Mouse (Mus musculus) hematopoietic stem cell, adult 5-6 weeks (primary cell): ENCODE results near the gene Kat8. TPM values are rescaled to one million over a fixed set of nuclear protein-coding genes. Genes with fewer than 3 reads are reported as not detected.
A peak's percentile ranks its signal among the peaks of the same experiment; 100 is the strongest.
"Not testable (repeated sequence)": the region's sequence is repeated elsewhere in the genome, so short reads cannot be mapped to it uniquely, and the experiment has no call there.

Experiments used
- ATAC-seq, 2 experiments: fragments of 125-278 bp in 1 of 2; replicated peaks in 1 of 2; 2 replicates each; pipeline ENCODE4 v1.8.0; 2016 to 2017; ENCODE audit warnings: inconsistent platforms in 2 of 2, mild to moderate bottlenecking in 2 of 2, moderate number of reproducible peaks in 2 of 2, low read depth in 1 of 2, moderate TSS enrichment in 1 of 2; ENCODE audit not compliant: low FRiP score in 2 of 2, poor library complexity in 2 of 2, severe bottlenecking in 2 of 2, insufficient read depth in 1 of 2, low TSS enrichment in 1 of 2
- total RNA-seq: library from RNA; stranded (forward); fragments of 172-1452, 232-1000 nt; gene quantifications from 2 replicates; pipeline ENCODE4 v1.2.3, GENCODE M21; 2017

Gene Kat8
- total RNA-seq, 1 experiment from 2014 or later = 48.2 TPM

DNA sequence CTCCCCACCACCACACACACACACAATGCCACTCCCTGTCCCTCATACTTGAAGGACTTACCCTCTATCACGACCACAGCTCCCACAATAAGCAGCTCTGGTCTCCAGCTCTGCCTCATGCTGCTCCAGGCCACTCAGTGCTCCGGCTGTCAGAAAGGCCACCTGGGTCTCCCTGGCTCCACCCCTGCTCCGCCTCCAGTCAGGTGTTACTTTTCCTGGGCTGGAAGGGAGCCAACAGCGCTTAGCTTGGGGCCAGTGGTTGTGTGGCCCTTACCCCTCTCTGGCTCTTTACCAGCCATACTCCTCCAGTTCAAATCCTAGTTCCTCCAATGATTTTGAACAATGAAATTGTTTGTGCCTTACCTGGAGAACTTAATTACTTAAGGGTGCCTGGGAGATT lies 21.5 kb upstream of the Kat8 start, which contains the start of gene Prss53:
TSS of gene Prss53 (minus strand) at position 173 of the 400 bp plus-strand sequence.
- ATAC-seq = no peak

DNA sequence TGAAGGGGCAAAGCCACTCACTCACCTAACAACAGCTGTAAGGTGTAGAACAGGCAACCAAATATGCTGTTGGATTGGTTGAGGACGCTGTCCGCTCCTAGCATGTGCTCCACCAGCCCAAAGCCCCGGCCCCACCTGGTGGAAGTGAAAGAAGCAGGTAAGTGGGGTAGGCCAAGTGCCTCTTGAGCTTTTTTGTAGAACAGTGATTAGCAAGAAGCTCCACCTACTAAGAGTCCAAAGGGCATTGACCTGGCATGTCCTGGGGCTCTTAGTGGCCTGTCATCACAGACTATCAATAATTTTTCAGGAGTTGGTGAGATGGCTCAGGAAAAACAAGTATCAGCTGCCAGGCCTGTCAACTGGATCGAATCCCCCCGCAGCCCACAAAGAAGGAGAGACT lies 17.8 kb upstream of the Kat8 start:
- no peak for ATAC-seq

GRCm38 (mm10) chr7:127895442-127895841 lies 16.9 kb upstream of the Kat8 start, which contains the start of the genes Gm21974 and Vkorc1:
Gene Gm21974 (minus strand): TSS chr7:127895454.
Gene Vkorc1 (minus strand): TSS chr7:127895617.
- ATAC-seq = peak; percentile 94 to 97

DNA sequence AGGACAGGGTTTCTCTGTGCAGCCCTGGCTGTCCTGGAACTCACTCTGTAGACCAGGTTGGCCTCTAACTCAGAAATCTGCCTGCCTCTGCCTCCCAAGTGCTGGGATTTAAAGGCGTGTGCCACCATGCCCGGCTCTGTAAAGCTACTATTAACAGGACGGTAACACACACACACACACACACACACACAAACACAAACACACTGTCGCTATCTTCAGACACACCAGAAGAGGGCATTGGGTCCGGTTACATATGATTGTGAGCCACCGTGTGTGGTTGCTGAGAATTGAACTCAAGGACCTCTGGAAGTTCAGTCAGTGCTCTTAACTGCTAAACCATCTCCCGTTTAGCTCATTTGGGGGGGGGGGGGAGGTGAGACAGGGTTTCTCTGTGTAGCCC lies 16.4 kb upstream of the Kat8 start:
- ATAC-seq = not testable (repeated sequence)

DNA sequence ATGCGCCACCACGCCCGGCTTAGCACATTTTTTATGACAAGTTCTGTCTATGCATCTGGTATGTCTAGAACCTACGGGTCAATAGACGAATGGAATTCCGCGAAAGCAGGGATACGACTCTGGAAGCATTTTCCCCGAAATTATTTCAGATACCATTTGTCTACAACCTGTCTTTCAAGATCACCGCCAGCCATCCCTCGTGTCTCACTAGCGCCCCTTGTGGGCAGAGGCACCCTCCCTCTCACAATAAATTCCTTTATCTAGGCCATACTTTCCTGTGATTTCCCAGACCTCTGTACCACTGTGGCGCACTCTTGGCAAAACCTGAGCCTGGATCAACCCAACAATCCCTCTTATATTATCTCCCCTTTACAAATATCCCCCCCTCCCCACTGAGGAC lies 15.9 kb upstream of the Kat8 start:
- ATAC-seq = no peak; a peak in 1 of 4 replicates

GRCm38 (mm10) chr7:127897542-127897941 lies 14.8 kb upstream of the Kat8 start:
- ATAC-seq = no peak

DNA sequence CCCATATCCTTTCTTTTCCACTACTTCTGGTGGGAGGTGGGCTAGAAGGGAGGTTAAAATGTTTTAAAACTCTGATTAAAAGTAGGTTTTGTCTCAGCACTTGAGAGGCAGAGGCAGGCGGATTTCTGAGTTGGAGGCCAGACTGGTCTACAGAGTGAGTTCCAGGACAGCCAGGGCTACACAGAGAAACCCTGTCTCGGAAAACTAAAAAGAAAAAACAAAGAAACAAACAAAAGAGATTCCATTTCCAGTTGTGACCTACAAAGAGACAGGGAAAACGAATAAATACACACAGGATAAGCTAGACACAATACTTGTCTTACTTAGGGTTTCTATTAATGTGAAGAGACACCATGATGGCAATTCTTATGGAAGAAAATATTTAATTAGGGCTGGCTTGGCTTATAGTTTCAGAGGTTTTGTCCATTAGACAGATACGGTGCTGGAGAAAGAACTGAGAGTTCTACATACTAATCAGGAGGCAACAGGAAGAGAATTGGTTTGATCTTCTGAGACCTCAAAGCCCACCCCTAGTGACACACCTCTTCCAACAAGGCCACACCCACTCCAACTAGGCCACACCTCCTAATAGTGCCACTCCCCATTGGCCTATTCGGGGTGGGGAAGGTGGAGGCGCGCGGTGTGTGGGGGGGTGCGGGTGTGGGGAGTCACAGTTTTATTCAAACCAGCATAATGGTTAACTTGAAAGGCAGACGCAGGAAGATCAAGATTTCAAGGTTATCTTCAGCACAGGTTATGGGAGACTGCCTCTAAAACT lies 13.9 kb upstream of the Kat8 start:
- ATAC-seq = no peak

- ATAC-seq = no peak
Observed at GRCm38 (mm10) chr7:127899997-127900396, 12.3 kb upstream of the Kat8 start.

DNA sequence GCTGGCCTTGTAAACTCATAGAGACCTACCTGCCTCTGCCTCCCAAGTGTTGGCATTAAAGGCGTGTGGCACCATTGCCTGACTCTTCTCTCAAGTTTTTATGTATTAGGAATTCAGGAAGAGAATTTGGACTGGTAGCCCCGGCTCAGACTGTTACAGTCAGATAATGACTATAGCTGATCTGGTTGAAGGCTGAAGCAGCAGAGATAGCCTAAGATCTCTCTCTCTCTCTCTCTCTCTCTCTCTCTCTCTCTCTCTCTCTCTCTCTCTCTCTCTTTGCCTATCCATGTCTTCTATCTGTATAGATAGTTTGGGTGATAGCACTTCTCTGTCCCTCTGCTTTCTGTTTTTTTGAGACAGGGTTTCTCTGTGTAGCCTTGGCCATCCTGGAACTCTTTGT lies 10.5 kb upstream of the Kat8 start:
- ATAC-seq = no peak

DNA sequence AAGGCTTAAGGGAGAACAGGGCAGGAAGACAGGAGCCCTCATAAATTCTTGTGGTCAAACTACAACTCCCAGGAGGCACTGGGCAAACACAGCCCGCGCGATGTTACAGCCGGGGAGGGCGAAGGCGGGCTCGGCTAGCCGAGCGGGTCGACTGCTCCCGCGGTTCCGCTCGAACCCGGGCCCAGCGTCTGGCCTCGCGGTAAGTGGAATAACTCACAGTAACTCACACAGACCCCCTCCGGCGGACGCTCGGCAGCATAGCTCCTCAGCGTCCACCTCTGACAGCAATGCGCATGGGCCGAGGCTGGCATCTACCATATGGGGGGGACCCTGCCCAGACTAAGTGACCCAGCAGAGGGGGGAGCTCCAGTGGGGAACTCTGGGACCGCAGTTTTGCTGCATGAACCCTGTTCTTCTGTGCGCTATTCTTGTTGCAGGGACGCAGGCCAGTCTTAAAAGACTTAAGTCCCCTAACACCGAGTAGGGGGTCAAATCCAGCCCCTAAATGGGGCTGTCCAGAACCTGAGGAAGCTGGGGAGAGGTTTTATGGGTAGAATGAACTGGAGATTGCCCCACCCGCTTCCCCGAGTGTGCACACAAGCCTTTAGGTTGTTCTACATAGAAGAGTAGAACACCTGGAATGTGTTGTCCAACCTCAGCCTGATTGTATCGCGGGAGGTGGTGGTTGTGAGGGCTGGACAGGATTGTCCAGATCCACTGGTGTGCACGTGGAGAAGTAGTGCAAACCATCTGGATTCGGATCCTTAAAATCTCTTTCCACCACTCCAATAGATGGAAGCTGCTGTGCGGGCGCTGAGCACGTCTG lies 8.1 kb upstream of the Kat8 start, which contains the start of gene Bckdk:
TSS of gene Bckdk (plus strand) at position 112 of the 826 bp plus-strand sequence.
- ATAC-seq = peak; percentile 87

DNA sequence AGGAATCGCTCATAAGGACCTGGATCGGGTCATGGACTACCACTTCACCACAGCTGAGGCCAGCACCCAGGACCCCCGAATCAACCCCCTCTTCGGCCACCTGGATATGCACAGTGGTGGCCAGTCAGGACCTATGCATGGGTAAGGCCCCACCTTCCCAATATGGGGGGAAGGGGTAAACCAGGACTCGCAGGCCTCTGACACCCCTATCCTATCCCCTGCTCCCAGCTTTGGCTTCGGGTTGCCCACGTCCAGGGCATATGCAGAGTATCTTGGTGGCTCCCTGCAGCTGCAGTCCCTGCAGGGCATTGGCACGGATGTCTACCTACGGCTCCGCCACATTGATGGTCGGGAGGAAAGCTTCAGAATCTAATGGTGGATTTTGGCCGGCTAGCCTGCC lies 4.4 kb upstream of the Kat8 start:
- ATAC-seq = no peak

- ATAC-seq = no peak
Observed at GRCm38 (mm10) chr7:127908656-127909055, 3.7 kb upstream of the Kat8 start.

GRCm38 (mm10) chr7:127912938-127913337 lies 622 bp downstream of the Kat8 start:
- ATAC-seq = no peak

DNA sequence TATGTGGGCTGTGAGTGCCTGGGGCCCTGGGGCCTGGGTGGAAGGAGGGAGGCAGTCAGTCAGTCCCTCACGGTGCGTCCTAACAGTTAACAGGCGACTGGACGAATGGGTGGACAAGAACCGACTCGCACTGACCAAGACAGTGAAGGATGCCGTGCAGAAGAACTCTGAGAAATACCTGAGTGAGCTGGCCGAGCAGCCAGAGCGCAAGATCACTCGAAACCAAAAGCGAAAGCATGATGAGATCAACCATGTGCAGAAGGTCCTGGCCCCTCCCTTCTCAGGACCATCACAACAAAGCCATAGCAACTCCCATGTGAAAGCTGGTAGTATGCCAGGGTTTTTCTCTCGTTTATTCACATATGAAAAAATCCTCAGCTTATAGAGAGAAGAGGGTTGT lies 3.0 kb downstream of the Kat8 start:
- ATAC-seq = no peak

DNA sequence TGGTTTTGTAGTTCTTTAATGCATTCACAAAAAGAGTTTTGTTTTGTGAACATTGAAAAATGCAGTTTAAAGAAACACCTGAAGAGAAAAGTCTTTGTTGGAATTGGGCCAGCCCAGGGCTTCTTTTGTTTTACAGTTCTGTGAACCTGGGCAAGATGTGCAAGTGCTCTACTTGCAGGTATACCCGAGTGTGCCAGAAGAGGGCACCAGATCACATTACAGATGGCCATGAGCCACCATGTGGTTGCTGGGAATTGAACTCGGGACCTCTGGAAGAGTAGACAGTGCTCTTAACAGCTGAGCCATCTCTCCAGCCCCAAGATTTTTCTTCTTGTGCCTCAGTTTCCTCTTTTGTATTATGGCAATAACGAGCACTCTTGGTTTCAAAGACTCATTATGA lies 5.9 kb downstream of the Kat8 start:
- ATAC-seq = no peak

GRCm38 (mm10) chr7:127919290-127919689 lies 7.0 kb downstream of the Kat8 start:
- 0 out of 4 replicates have a peak, but pooled peaks of 1 of the 2 experiments have one; percentile 29 for ATAC-seq

GRCm38 (mm10) chr7:127921516-127921915 lies 9.2 kb downstream of the Kat8 start:
- ATAC-seq = no peak
